Mouse (Mus musculus) fibroblast of lung, adult 2 months (primary cell): ENCODE results near the gene Clmn.

Experiments
- DNase-seq: peaks from one replicate; pipeline ENCODE4 v3.0.0-alpha.2; 2011; ENCODE audit warnings: low read depth

Gene Clmn

GRCm38 (mm10) chr12:104864439-104865165 lies at the start of gene Clmn:
Gene Clmn (minus strand): TSS chr12:104865076.
- DNase-seq: no peak

GRCm38 (mm10) chr12:104912990-104913389 lies 48.1 kb upstream of the Clmn start:
- DNase-seq: no peak

GRCm38 (mm10) chr12:104912281-104912933 lies 47.5 kb upstream of the Clmn start:
- no peak for DNase-seq

- DNase-seq: no peak
Measured at GRCm38 (mm10) chr12:104909750-104910149, 44.9 kb upstream of the Clmn start.

- DNase-seq: no peak
Measured at GRCm38 (mm10) chr12:104908986-104909385, 44.1 kb upstream of the Clmn start.

GRCm38 (mm10) chr12:104908024-104908781 lies 43.3 kb upstream of the Clmn start:
- DNase-seq: no peak

GRCm38 (mm10) chr12:104907133-104907532 lies 42.3 kb upstream of the Clmn start:
- DNase-seq: no peak

GRCm38 (mm10) chr12:104904138-104904537 lies 39.3 kb upstream of the Clmn start:
- DNase-seq: peak; percentile 91

GRCm38 (mm10) chr12:104902392-104903053 lies 37.6 kb upstream of the Clmn start:
- DNase-seq: no peak

GRCm38 (mm10) chr12:104901320-104901719 lies 36.4 kb upstream of the Clmn start:
- DNase-seq: peak; percentile 69

- no peak for DNase-seq
Measured at GRCm38 (mm10) chr12:104899835-104900234, 35.0 kb upstream of the Clmn start.

- DNase-seq: no peak
Measured at GRCm38 (mm10) chr12:104899161-104899560, 34.3 kb upstream of the Clmn start.

GRCm38 (mm10) chr12:104898718-104899117 lies 33.8 kb upstream of the Clmn start:
- DNase-seq: no peak

GRCm38 (mm10) chr12:104897051-104897618 lies 32.3 kb upstream of the Clmn start:
- DNase-seq: peak; percentile 94

- peak; percentile 77 for DNase-seq
Measured at GRCm38 (mm10) chr12:104896640-104897039, 31.8 kb upstream of the Clmn start.

GRCm38 (mm10) chr12:104892245-104892644 lies 27.4 kb upstream of the Clmn start:
- no peak for DNase-seq

- DNase-seq: no peak
Measured at GRCm38 (mm10) chr12:104890066-104890465, 25.2 kb upstream of the Clmn start.

GRCm38 (mm10) chr12:104886104-104886503 lies 21.2 kb upstream of the Clmn start:
- no peak for DNase-seq

- no peak for DNase-seq
Measured at GRCm38 (mm10) chr12:104882533-104882932, 17.7 kb upstream of the Clmn start.

GRCm38 (mm10) chr12:104882061-104882460 lies 17.2 kb upstream of the Clmn start:
- DNase-seq: no peak

- DNase-seq: no peak
Measured at GRCm38 (mm10) chr12:104881518-104882060, 16.7 kb upstream of the Clmn start.

- no peak for DNase-seq
Measured at GRCm38 (mm10) chr12:104880367-104880766, 15.5 kb upstream of the Clmn start.
